Mouse (Mus musculus): ENCODE data around the gene Mrps2. TPM values are rescaled to one million over a fixed set of nuclear protein-coding genes. Genes with fewer than 3 reads are reported as not detected.
A peak's percentile ranks its signal among the peaks of the same experiment; 100 is the strongest.

Gene Mrps2
- total RNA-seq, 2 experiments from 2014 or later: 25.3 to 28.5 TPM

GRCm38 (mm10) chr2:28513431-28514370 is 45.8 kb downstream of the Mrps2 start:
- no peak for DNase-seq
- intact Hi-C loops (cut with DNase I; ENCODE audit: low total_unique reads): loop anchor here (10.0 kb wide), 1 partner anchor 71 kb away; the partner anchor contains the start of gene Gtf3c5

GRCm38 (mm10) chr2:28514489-28514888 is 46.6 kb downstream of the Mrps2 start:
- intact Hi-C loops (cut with DNase I; ENCODE audit: low total_unique reads): loop anchor here (10.0 kb wide), 1 partner anchor 70 kb away; the partner anchor contains the start of gene Gtf3c5
- peak; percentile 80 for DNase-seq

GRCm38 (mm10) chr2:28517206-28517909 is 49.5 kb downstream of the Mrps2 start:
- peak; percentile 81 for DNase-seq
- intact Hi-C loops (cut with DNase I; ENCODE audit: low total_unique reads): loop anchor here (2.0 to 10.0 kb wide), 2 partner anchors 31 to 67 kb away; partner anchors contain the start of gene Gtf3c5

GRCm38 (mm10) chr2:28518231-28518630 is 50.4 kb downstream of the Mrps2 start:
- intact Hi-C loops (cut with DNase I; ENCODE audit: low total_unique reads): loop anchor here (10.0 kb wide), 1 partner anchor 67 kb away; the partner anchor contains the start of gene Gtf3c5
- DNase-seq: no peak

- DNase-seq: no peak
- intact Hi-C loops (cut with DNase I; ENCODE audit: low total_unique reads): no loop called here
These were observed 52.7 kb downstream of the Mrps2 start for GRCm38 (mm10) chr2:28520581-28520980.

Other genes starting within 250 kb of the Mrps2 start
- 1 to 10 TPM; 1.5 to 2.7 TPM for gene Ppp1r26, start 21.3 kb upstream of the Mrps2 start, total RNA-seq (2021)
- gene 1700007K13Rik, start 1.7 kb upstream of the Mrps2 start, total RNA-seq (2021): under 1 TPM in 1 of 2 experiments, not detected in 1; 0.55 TPM
- 1 to 10 TPM; 1.7 to 1.9 TPM for gene Gbgt1, start 28.8 kb downstream of the Mrps2 start, total RNA-seq (2021)
- under 1 TPM in 1 of 2 experiments, not detected in 1; 0.90 TPM for gene Gm10134, start 38.0 kb downstream of the Mrps2 start, total RNA-seq (2021)
- 10 to 100 TPM; 17.1 to 25.3 TPM for gene Ralgds, start 45.1 kb downstream of the Mrps2 start, total RNA-seq (2021)
- not detected for gene Cel, start 95.3 kb downstream of the Mrps2 start, total RNA-seq (2021)
- 1 to 10 TPM; 7.1 to 7.4 TPM for gene Gtf3c5, start 115.7 kb downstream of the Mrps2 start, total RNA-seq (2021)
- not detected for gene Gfi1b, start 153.9 kb downstream of the Mrps2 start, total RNA-seq (2021)
- 10 to 100 TPM; 16.5 to 19.5 TPM for gene Tsc1, start 173.2 kb downstream of the Mrps2 start, total RNA-seq (2021)
- gene Spaca9, start 231.7 kb downstream of the Mrps2 start, total RNA-seq (2021): not detected
- gene Ak8, start 232.1 kb downstream of the Mrps2 start, total RNA-seq (2021): not detected